Mouse (Mus musculus): ENCODE data around the gene Gm4952. TPM values are rescaled to one million over a fixed set of nuclear protein-coding genes. Genes with fewer than 3 reads are reported as not detected.
A peak's percentile ranks its signal among the peaks of the same experiment; 100 is the strongest.

Gene Gm4952
- polyA plus RNA-seq, 1 experiment from 2014 or later: 0.33 TPM

- ATAC-seq (replicated peaks; ENCODE audit: low FRiP score, low read depth) (no peak), DNase-seq (ENCODE audit: low spot score) (no peak)
- H3K27me3 ChIP-seq (ENCODE audit: insufficient read depth, low read length): no peaks in the 10 kb centered on the region
- no peaks in the 10 kb centered on the region for H3K36me3 ChIP-seq (ENCODE audit: insufficient read depth, low read length)
- WGBS: 94% methylated on average over 2 of the region's 2 CpGs
- no peak overlapping the region for H3K27ac ChIP-seq
- no peak for TF ChIP-seq CTCF (IDR thresholded peaks at IDR 0.05; ENCODE audit: low read depth)
- peaks cover 7% of the 10 kb centered on the region; the same call in 1 of the 2 replicates for H3K4me1 ChIP-seq (replicated peaks; ENCODE audit: insufficient read depth, low read length)
- no peak overlapping the region for H3K9ac ChIP-seq (ENCODE audit: low read depth, low read length)
- H3K4me2 ChIP-seq (ENCODE audit: low read length): no peak overlapping the region
- H3K4me3 ChIP-seq (replicated peaks; ENCODE audit: low read depth, low read length): no peak overlapping the region
- no peaks in the 10 kb centered on the region for H3K9me3 ChIP-seq (replicated peaks; ENCODE audit: low read length)
Measured at GRCm38 (mm10) chr19:12575514-12575913, 24.3 kb upstream of the Gm4952 start.

GRCm38 (mm10) chr19:12576639-12577038, 23.1 kb upstream of the Gm4952 start:
- Histone ChIP-seq H3K4me3 (replicated peaks; ENCODE audit: low read depth, low read length) (no peak overlapping the region), H3K4me2 (ENCODE audit: low read length) (no peak overlapping the region), H3K9me3 (replicated peaks; ENCODE audit: low read length) (no peaks in the 10 kb centered on the region), H3K9ac (ENCODE audit: low read depth, low read length) (no peak overlapping the region), H3K27ac (no peak overlapping the region), H3K4me1 (replicated peaks; ENCODE audit: insufficient read depth, low read length) (peaks cover 7% of the 10 kb centered on the region; the same call in 1 of the 2 replicates), H3K36me3 (ENCODE audit: insufficient read depth, low read length) (no peaks in the 10 kb centered on the region), H3K27me3 (ENCODE audit: insufficient read depth, low read length) (no peaks in the 10 kb centered on the region)
- ATAC-seq (replicated peaks; ENCODE audit: low FRiP score, low read depth): no peak
- TF ChIP-seq CTCF (IDR thresholded peaks at IDR 0.05; ENCODE audit: low read depth): no peak
- 88% methylated on average over 2 of the region's 2 CpGs for WGBS
- no peak for DNase-seq (ENCODE audit: low spot score)

DNA sequence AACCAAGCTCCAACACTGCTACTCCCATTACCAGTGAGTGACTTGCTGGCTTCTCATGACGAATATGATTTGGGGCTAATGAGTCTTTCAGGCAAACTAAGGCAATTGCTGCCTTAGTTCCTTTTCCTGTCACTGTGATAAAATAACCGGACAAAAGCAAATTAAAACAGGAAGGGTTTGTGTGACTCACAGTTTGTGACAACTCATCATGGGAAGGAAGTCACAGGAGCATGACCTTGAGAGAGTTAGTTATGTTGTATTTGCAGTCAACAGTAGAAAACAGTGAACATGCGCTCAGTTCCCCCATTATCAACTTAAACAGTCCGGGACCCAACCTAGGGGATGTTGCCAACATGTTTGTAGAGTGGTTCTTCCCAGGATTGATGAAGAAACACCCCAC, 14.5 kb upstream of the Gm4952 start:
- no peaks in the 10 kb centered on the region for H3K27me3 ChIP-seq (ENCODE audit: insufficient read depth, low read length)
- H3K4me2 ChIP-seq (ENCODE audit: low read length): no peak overlapping the region
- ATAC-seq (replicated peaks; ENCODE audit: low FRiP score, low read depth): no peak
- TF ChIP-seq CTCF (IDR thresholded peaks at IDR 0.05; ENCODE audit: low read depth): no peak
- H3K36me3 ChIP-seq (ENCODE audit: insufficient read depth, low read length): no peaks in the 10 kb centered on the region
- WGBS: 61% methylated on average over 4 of the region's 4 CpGs
- H3K27ac ChIP-seq: no peak overlapping the region
- no peak overlapping the region for H3K9ac ChIP-seq (ENCODE audit: low read depth, low read length)
- peak; percentile 16 for DNase-seq (ENCODE audit: low spot score)
- H3K4me1 ChIP-seq (replicated peaks; ENCODE audit: insufficient read depth, low read length): no peaks in the 10 kb centered on the region
- no peaks in the 10 kb centered on the region for H3K9me3 ChIP-seq (replicated peaks; ENCODE audit: low read length)
- H3K4me3 ChIP-seq (replicated peaks; ENCODE audit: low read depth, low read length): no peak overlapping the region

DNA sequence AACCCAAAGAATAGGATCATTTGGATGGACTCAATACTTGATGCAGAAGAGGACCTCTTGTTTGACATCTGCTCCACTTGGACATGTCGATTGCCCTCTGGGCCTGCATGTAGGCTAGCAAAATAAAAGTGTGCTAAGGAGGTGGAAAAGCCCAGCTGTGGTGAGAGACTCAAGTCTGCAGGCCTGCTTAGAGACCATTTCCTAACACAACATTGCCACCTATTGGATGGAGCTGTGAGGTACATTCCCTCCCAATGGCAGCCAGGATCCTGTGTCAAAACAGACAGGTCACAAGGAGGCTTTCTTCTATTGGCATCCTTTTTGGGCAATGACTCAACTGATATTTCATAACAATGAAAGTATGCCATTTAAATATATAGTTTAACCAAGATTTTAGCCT, 7.9 kb upstream of the Gm4952 start:
- Histone ChIP-seq H3K4me3 (replicated peaks; ENCODE audit: low read depth, low read length) (no peak overlapping the region), H3K36me3 (ENCODE audit: insufficient read depth, low read length) (no peaks in the 10 kb centered on the region), H3K4me1 (replicated peaks; ENCODE audit: insufficient read depth, low read length) (peaks cover 5% of the 10 kb centered on the region; the same call in 1 of the 2 replicates), H3K9me3 (replicated peaks; ENCODE audit: low read length) (no peaks in the 10 kb centered on the region), H3K9ac (ENCODE audit: low read depth, low read length) (no peak overlapping the region), H3K4me2 (ENCODE audit: low read length) (no peak overlapping the region), H3K27me3 (ENCODE audit: insufficient read depth, low read length) (no peaks in the 10 kb centered on the region), H3K27ac (no peak overlapping the region)
- 7% methylated on average over 1 of the region's 1 CpGs for WGBS
- ATAC-seq (replicated peaks; ENCODE audit: low FRiP score, low read depth) (0 out of 2 replicates have a peak, but pooled peaks have one; percentile 23), DNase-seq (ENCODE audit: low spot score) (peak; percentile 87)
- TF ChIP-seq CTCF (IDR thresholded peaks at IDR 0.05; ENCODE audit: low read depth): peak; percentile 92

DNA sequence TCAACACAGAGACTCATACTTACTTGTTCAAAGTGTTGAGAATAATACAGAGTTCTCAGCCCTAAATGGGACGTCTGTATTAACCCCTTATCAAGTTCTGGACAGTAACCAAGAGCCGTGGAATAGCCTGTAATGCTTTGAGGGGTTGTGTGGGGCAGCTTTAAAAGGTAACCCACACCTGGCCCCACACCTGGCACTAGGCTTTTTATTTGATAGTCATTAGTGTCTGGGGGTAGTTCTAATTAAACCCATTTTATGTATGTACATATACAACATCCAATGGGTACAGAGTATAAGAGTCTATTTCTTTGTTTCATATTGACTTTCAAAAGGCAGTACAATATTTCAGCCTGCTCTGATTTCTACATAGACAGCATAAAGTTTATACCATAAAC, 4.6 kb upstream of the Gm4952 start:
- DNase-seq (ENCODE audit: low spot score) (no peak), ATAC-seq (replicated peaks; ENCODE audit: low FRiP score, low read depth) (no peak)
- no peaks in the 10 kb centered on the region for H3K36me3 ChIP-seq (ENCODE audit: insufficient read depth, low read length)
- no peak overlapping the region for H3K27ac ChIP-seq
- H3K9me3 ChIP-seq (replicated peaks; ENCODE audit: low read length): no peaks in the 10 kb centered on the region
- H3K4me1 ChIP-seq (replicated peaks; ENCODE audit: insufficient read depth, low read length): peaks cover 6% of the 10 kb centered on the region; the same call in 1 of the 2 replicates
- H3K4me2 ChIP-seq (ENCODE audit: low read length): peak overlapping the region; percentile 99; the same call in 1 of the 2 replicates
- no peaks in the 10 kb centered on the region for H3K27me3 ChIP-seq (ENCODE audit: insufficient read depth, low read length)
- H3K4me3 ChIP-seq (replicated peaks; ENCODE audit: low read depth, low read length): 0 out of 2 replicates have a peak overlapping the region, but pooled peaks have one; percentile 69
- no peak overlapping the region for H3K9ac ChIP-seq (ENCODE audit: low read depth, low read length)
- no peak for TF ChIP-seq CTCF (IDR thresholded peaks at IDR 0.05; ENCODE audit: low read depth)
- 41% methylated on average over 2 of the region's 2 CpGs for WGBS

DNA sequence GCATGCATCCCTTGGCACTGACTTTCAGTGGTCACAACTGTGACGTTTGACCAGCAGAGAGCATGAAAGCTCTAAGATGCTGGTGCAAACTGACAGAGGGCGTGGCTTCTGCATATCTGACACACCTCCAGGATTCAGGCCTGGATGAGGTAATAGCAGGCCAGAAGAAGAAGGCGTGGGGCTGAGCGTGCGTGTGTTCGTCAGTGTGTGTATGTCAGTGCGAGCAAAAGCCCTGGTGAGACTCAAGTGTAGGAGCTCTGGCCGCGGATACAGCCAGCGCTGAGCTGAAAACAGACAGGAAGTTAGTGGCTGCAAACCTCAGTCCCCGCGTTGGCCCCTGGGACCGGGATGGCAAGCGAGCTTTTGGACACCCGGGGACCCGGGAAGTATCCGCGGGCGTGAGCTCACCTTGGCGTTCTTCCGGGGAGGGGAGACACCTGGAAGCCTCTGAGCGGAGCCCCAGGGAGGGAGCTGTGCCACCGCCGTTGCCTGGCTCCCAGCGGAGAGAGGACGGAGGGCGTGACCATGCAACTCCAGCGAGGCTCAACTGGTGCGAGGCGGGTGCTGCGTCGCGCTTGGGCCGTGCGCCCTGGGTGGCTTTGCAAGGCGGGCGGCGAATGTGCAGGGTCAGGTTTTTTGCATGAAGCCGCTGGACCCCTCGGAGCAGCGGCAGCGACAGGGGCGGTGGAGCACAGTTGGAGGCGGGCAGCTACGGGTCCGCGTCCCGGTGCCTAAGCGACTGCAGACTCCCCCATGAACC, 4.1 kb upstream of the Gm4952 start:
- Histone ChIP-seq H3K9ac (ENCODE audit: low read depth, low read length) (peak overlapping the region; percentile 76), H3K4me1 (replicated peaks; ENCODE audit: insufficient read depth, low read length) (peaks cover 6% of the 10 kb centered on the region; the same call in 1 of the 2 replicates), H3K27me3 (ENCODE audit: insufficient read depth, low read length) (no peaks in the 10 kb centered on the region), H3K36me3 (ENCODE audit: insufficient read depth, low read length) (no peaks in the 10 kb centered on the region), H3K4me3 (replicated peaks; ENCODE audit: low read depth, low read length) (peak overlapping the region; percentile 69), H3K4me2 (ENCODE audit: low read length) (peak overlapping the region; percentile 99), H3K9me3 (replicated peaks; ENCODE audit: low read length) (no peaks in the 10 kb centered on the region), H3K27ac (peak overlapping the region; percentile 92)
- under 1% methylated on average over 49 of the region's 49 CpGs for WGBS
- DNase-seq (ENCODE audit: low spot score) (peak; percentile 89), ATAC-seq (replicated peaks; ENCODE audit: low FRiP score, low read depth) (peak; percentile 92)
- peak; percentile 75 for TF ChIP-seq CTCF (IDR thresholded peaks at IDR 0.05; ENCODE audit: low read depth)

Measured in kidney, postnatal 0 days (tissue).